Mouse (Mus musculus) liver, postnatal 0 days (tissue): ENCODE data around the gene Siah1a. TPM values are rescaled to one million over a fixed set of nuclear protein-coding genes. Genes with fewer than 3 reads are reported as not detected.

ENCODE experiments used
- ATAC-seq: fragments of 200-750 bp; cut with Nextera tagmentation; 2 replicates; pipeline ENCODE4 v1.8.0; 2017; ENCODE audit warnings: mild to moderate bottlenecking, moderate library complexity
- DNase-seq: peaks from one replicate; pipeline ENCODE4 v3.0.0-alpha.2; 2016
- H3K27ac ChIP-seq: fragments of 300-500 bp; sonication (generic); 2 replicates; pipeline ENCODE4 v1.5.1; 2014; ENCODE audit warnings: antibody characterized with exemption, moderate library complexity, mild to moderate bottlenecking, low read depth
- H3K27me3 ChIP-seq: fragments of 300-500 bp; sonication (generic); 2 replicates; pipeline ENCODE4 v1.6.1; 2014; ENCODE audit warnings: low read length, control low read depth, mixed read lengths; ENCODE audit not compliant: insufficient read depth
- H3K36me3 ChIP-seq: fragments of 300-500 bp; sonication (generic); replicated peaks from 2 replicates; pipeline ENCODE4 v1.6.1; 2014; ENCODE audit warnings: mild to moderate bottlenecking, control low read depth, low read length, moderate library complexity, mixed read lengths; ENCODE audit not compliant: insufficient read depth
- H3K4me1 ChIP-seq: fragments of 300-500 bp; sonication (generic); 2 replicates; pipeline ENCODE4 v1.6.1; 2014; ENCODE audit warnings: antibody characterized with exemption, mild to moderate bottlenecking, control low read depth; ENCODE audit not compliant: insufficient read depth
- H3K4me2 ChIP-seq: fragments of 300-500 bp; sonication (generic); 2 replicates; pipeline ENCODE4 v1.6.1; 2014; ENCODE audit warnings: low read depth, mild to moderate bottlenecking, low read length, moderate library complexity, mixed read lengths
- H3K4me3 ChIP-seq: fragments of 300-500 bp; sonication (generic); 2 replicates; pipeline ENCODE4 v1.5.1; 2014; ENCODE audit warnings: low read depth, low read length
- H3K9ac ChIP-seq: fragments of 300-500 bp; sonication (generic); replicated peaks from 2 replicates; pipeline ENCODE4 v1.6.1; 2014; ENCODE audit warnings: mild to moderate bottlenecking, moderate library complexity
- H3K9me3 ChIP-seq: fragments of 300-500 bp; sonication (generic); 2 replicates; pipeline ENCODE4 v1.6.1; 2016; ENCODE audit warnings: mild to moderate bottlenecking, control low read depth, low read length, mixed read lengths
- CTCF ChIP-seq: sonication (generic); IDR thresholded peaks from 2 replicates; pipeline ENCODE4 v1.5.1; 2016; ENCODE audit warnings: antibody characterized with exemption, low read depth
- EP300 ChIP-seq: IDR thresholded peaks from 2 replicates; pipeline ENCODE4 v1.6.1; 2016; ENCODE audit warnings: antibody characterized with exemption, low read depth, mild to moderate bottlenecking
- WGBS: fragments of 180-500 bp; shearing (Covaris S2); extraction: QIAGEN DNeasy Blood & Tissue Kit; methylation state at CpG from one replicate; pipeline ENCODE4 v1.1.7; 2014; ENCODE audit not compliant: insufficient replicate concordance; 5-methylcytosine and 5-hydroxymethylcytosine counted together
- polyA plus RNA-seq: library from polyadenylated mRNA; unstranded; fragments of >200 nt; fragmentation: Nextera tagmentation; extraction: Ambion mirVana; gene quantifications from 2 replicates; pipeline ENCODE4 v1.2.1, GENCODE M21; 2015

Gene Siah1a
- polyA plus RNA-seq, 1 experiment from 2014 or later: 11.7 TPM

- ATAC-seq: no peak
- Histone ChIP-seq H3K9me3 (no peaks in the 10 kb centered on the region), H3K27me3 (no peaks in the 10 kb centered on the region)
Observed at GRCm38 (mm10) chr8:86740899-86741298, 4.8 kb downstream of the Siah1a start.

DNA sequence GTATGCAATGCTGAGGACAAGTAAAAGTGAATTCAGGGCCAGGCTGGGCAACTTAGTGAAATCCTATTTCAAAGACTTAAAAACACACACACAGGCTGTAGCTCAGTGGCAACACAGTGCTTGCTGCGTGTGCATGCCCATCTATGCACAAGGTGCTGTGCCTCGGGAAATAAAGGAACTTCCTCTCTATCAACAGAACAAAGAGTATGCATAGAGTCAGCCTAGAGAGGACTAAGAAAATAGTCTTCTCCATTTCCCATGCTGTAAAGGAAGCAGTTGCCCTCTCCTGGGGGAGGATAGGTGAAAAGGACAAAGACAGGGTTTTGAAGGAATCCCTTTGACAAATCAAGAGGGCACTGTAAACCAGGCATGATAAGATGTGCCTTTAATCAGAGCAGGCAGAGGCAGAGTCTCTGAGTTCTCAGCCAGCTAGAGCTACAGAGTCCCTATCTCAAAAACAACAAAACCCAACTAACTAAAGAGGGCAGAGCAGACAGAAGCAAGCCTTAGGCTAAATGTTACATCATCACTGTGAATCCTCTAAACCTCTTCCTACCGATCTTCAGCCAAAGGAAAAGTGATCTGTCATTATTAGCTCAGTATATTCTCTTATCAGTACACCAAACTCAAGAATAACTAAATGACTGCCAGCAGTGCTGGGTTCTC lies 10.2 kb downstream of the Siah1a start:
- H3K4me2 ChIP-seq: no peak overlapping the region
- H3K27ac ChIP-seq: no peak overlapping the region
- no peak for TF ChIP-seq CTCF
- no peak for TF ChIP-seq EP300
- no peak overlapping the region for H3K4me3 ChIP-seq
- no peaks in the 10 kb centered on the region for H3K27me3 ChIP-seq
- H3K9ac ChIP-seq: no peak overlapping the region
- no peaks in the 10 kb centered on the region for H3K36me3 ChIP-seq
- ATAC-seq (no peak), DNase-seq (no peak)
- WGBS: 6% methylated on average over 3 of the region's 3 CpGs
- peaks cover 23% of the 10 kb centered on the region for H3K4me1 ChIP-seq
- H3K9me3 ChIP-seq: no peaks in the 10 kb centered on the region

More at GRCm38 (mm10) chr8:86740899-86741298, 4.8 kb downstream of the Siah1a start:
- DNase-seq: no peak
- no peak for TF ChIP-seq EP300
- no peak for TF ChIP-seq CTCF
- H3K9ac ChIP-seq: no peak overlapping the region
- H3K36me3 ChIP-seq: no peaks in the 10 kb centered on the region
- no peak overlapping the region for H3K4me2 ChIP-seq
- H3K4me3 ChIP-seq: no peak overlapping the region
- H3K4me1 ChIP-seq: peaks cover 24% of the 10 kb centered on the region
- H3K27ac ChIP-seq: no peak overlapping the region

DNA sequence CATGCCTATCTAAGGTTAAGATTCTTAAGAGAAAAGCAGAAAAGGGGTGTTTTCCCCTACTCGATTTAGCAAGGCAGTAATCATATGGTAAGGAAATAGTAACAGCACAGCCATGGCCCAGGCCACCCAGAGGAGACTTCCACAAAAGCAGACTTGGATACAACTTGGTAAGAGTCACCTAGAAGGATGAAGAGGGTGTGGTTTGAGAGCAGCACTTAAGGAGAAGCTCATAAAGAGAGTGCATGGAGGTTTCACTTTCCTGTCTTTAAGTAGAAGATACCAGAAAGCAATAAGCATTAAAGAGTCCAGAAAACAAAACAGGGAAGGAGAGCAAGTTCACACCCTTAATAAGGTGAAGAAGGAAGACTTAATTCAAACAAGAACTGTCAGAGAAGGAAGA lies 10.8 kb downstream of the Siah1a start:
- no peak for DNase-seq
- H3K9ac ChIP-seq: no peak overlapping the region
- no peak overlapping the region for H3K4me2 ChIP-seq
- no peak overlapping the region for H3K27ac ChIP-seq
- no peaks in the 10 kb centered on the region for H3K27me3 ChIP-seq
- H3K36me3 ChIP-seq: no peaks in the 10 kb centered on the region
- no peak for ATAC-seq
- H3K4me1 ChIP-seq: peaks cover 28% of the 10 kb centered on the region
- no peak for TF ChIP-seq EP300
- no peak for TF ChIP-seq CTCF
- 63% methylated on average over 1 of the region's 1 CpGs for WGBS
- H3K4me3 ChIP-seq: no peak overlapping the region
- no peaks in the 10 kb centered on the region for H3K9me3 ChIP-seq

GRCm38 (mm10) chr8:86734171-86734570 lies 11.6 kb downstream of the Siah1a start:
- TF ChIP-seq EP300 (no peak), CTCF (no peak)
- Histone ChIP-seq H3K27ac (no peak overlapping the region), H3K9ac (no peak overlapping the region), H3K36me3 (no peaks in the 10 kb centered on the region), H3K4me3 (no peak overlapping the region), H3K9me3 (no peaks in the 10 kb centered on the region), H3K4me2 (no peak overlapping the region), H3K4me1 (peaks cover 28% of the 10 kb centered on the region), H3K27me3 (no peaks in the 10 kb centered on the region)
- whole genome bisulfite sequencing: 77% methylated on average over 4 of the region's 4 CpGs
- DNase-seq: no peak
- ATAC-seq: no peak

- peaks cover 32% of the 10 kb centered on the region for H3K4me1 ChIP-seq
- no peak overlapping the region for H3K4me2 ChIP-seq
- no peaks in the 10 kb centered on the region for H3K9me3 ChIP-seq
- no peak overlapping the region for H3K27ac ChIP-seq
- H3K9ac ChIP-seq: no peak overlapping the region
- no peak for ATAC-seq
- no peak for DNase-seq
- H3K27me3 ChIP-seq: no peaks in the 10 kb centered on the region
- H3K4me3 ChIP-seq: no peak overlapping the region
- H3K36me3 ChIP-seq: peaks cover 7% of the 10 kb centered on the region; the same call in 1 of the 2 replicates
- no peak for TF ChIP-seq EP300
- TF ChIP-seq CTCF: no peak
- WGBS: 83% methylated on average over 1 of the region's 1 CpGs
Observed at GRCm38 (mm10) chr8:86730860-86731259, 14.9 kb downstream of the Siah1a start.

DNA sequence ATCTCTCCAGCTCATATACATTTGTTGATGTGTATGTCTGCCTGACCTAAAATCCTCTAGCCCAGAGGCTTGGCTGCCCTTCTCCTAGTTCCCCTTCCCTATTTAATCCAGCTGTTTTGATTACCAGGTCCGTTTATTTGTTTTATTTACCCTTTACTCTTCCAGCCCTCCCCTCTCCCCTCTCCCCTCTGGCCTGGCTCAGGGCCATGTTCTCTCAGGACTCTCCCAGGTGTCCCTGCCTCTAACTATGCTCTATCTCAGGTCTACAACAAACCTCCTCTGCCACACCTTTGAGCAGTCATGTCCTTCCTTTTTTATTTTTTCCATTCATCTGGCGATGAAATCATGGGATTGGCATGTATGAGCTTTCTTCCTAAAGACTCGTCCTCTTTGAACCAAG lies 15.4 kb downstream of the Siah1a start:
- ATAC-seq (no peak), DNase-seq (no peak)
- WGBS: 57% methylated on average over 3 of the region's 3 CpGs

More for the DNA sequence above, 15.4 kb downstream of the Siah1a start:
- TF ChIP-seq EP300 (no peak), CTCF (no peak)
- Histone ChIP-seq H3K4me2 (no peak overlapping the region), H3K4me3 (no peak overlapping the region), H3K27ac (no peak overlapping the region), H3K27me3 (no peaks in the 10 kb centered on the region), H3K4me1 (peaks cover 27% of the 10 kb centered on the region), H3K36me3 (peaks cover 7% of the 10 kb centered on the region; the same call in 1 of the 2 replicates), H3K9me3 (no peaks in the 10 kb centered on the region), H3K9ac (no peak overlapping the region)
